Mouse (Mus musculus) heart, embryonic 13.5 days (tissue): ENCODE results near the gene Olfr592. TPM values are rescaled to one million over a fixed set of nuclear protein-coding genes. Genes with fewer than 3 reads are reported as not detected.
"Not testable (repeated sequence)": the region's sequence is repeated elsewhere in the genome, so short reads cannot be mapped to it uniquely, and the experiment has no call there.

Experiments
- ATAC-seq: fragments of 200-750 bp; cut with Nextera tagmentation; 2 replicates; pipeline ENCODE4 v1.8.0; 2017; ENCODE audit warnings: moderate TSS enrichment; ENCODE audit not compliant: insufficient number of reproducible peaks, low FRiP score, low TSS enrichment; ENCODE audit errors: extremely low read depth
- H3K27ac ChIP-seq: fragments of 300-500 bp; sonication (generic); replicated peaks from 2 replicates; pipeline ENCODE4 v1.5.1; 2015; ENCODE audit warnings: moderate library complexity, mild to moderate bottlenecking, inconsistent platforms
- H3K27me3 ChIP-seq: fragments of 300-500 bp; sonication (generic); replicated peaks from 2 replicates; pipeline ENCODE4 v1.6.1; 2015; ENCODE audit warnings: mild to moderate bottlenecking, inconsistent platforms
- H3K36me3 ChIP-seq: fragments of 300-500 bp; sonication (generic); 2 replicates; pipeline ENCODE4 v1.6.1; 2015; ENCODE audit warnings: mild to moderate bottlenecking, inconsistent platforms
- H3K4me1 ChIP-seq: fragments of 300-500 bp; sonication (generic); 2 replicates; pipeline ENCODE4 v1.6.1; 2015; ENCODE audit warnings: inconsistent platforms
- H3K4me2 ChIP-seq: fragments of 300-500 bp; sonication (generic); 2 replicates; pipeline ENCODE4 v1.6.1; 2015; ENCODE audit warnings: inconsistent platforms, mild to moderate bottlenecking, moderate library complexity
- H3K4me3 ChIP-seq: fragments of 300-500 bp; sonication (generic); 2 replicates; pipeline ENCODE4 v1.5.1; 2015; ENCODE audit warnings: moderate library complexity, mild to moderate bottlenecking, inconsistent platforms
- H3K9ac ChIP-seq: fragments of 300-500 bp; sonication (generic); 2 replicates; pipeline ENCODE4 v1.6.1; 2015; ENCODE audit warnings: inconsistent platforms, mild to moderate bottlenecking, moderate library complexity
- H3K9me3 ChIP-seq: fragments of 300-500 bp; sonication (generic); 2 replicates; pipeline ENCODE4 v1.6.1; 2016; ENCODE audit warnings: inconsistent platforms
- WGBS: fragments of 180-500 bp; shearing (Covaris S2); methylation state at CpG from one replicate; pipeline ENCODE4 v1.1.7; 2015; ENCODE audit warnings: mixed read lengths; 5-methylcytosine and 5-hydroxymethylcytosine counted together
- polyA plus RNA-seq: library from polyadenylated mRNA; unstranded; fragments of >200 nt; fragmentation: Nextera tagmentation; extraction: Ambion mirVana; gene quantifications from 2 replicates; pipeline ENCODE4 v1.2.1, GENCODE M21; 2015

Olfr592 gene
- not detected in 2 replicates for polyA plus RNA-seq

GRCm38 (mm10) chr7:103184503-103184902, at the start of gene Olfr592:
TSS of gene Olfr592 (plus strand) at chr7:103184803.
- H3K4me1 ChIP-seq, H3K36me3 ChIP-seq, ATAC-seq, H3K4me3 ChIP-seq, H3K27me3 ChIP-seq, H3K9ac ChIP-seq, H3K27ac ChIP-seq, H3K4me2 ChIP-seq: not testable (repeated sequence)
- H3K9me3 ChIP-seq: peaks cover 14% of the 10 kb centered on the region
- 48% methylated on average over 1 of the region's 1 CpGs for WGBS

GRCm38 (mm10) chr7:103140579-103140978, 44.0 kb upstream of the Olfr592 start, which contains the start of gene Olfr588-ps1:
TSS of gene Olfr588-ps1 (plus strand) at chr7:103140879.
- no peaks in the 10 kb centered on the region for H3K9me3 ChIP-seq
- ATAC-seq: no peak

GRCm38 (mm10) chr7:103156256-103156655, 28.3 kb upstream of the Olfr592 start, which contains the start of gene Olfr589:
TSS of gene Olfr589 (minus strand) at chr7:103156356.
- Histone ChIP-seq H3K4me3 (no peak within 1 kb of the TSS), H3K9me3 (no peaks in the 10 kb centered on the region), H3K4me1 (no peaks in the 10 kb centered on the region), H3K27ac (no peak within 1 kb of the TSS), H3K36me3 (no peaks in the 10 kb centered on the region), H3K9ac (no peak within 1 kb of the TSS), H3K27me3 (no peaks in the 10 kb centered on the region), H3K4me2 (no peak within 1 kb of the TSS)
- no peak for ATAC-seq
- WGBS: 59% methylated on average over 2 of the region's 2 CpGs

More at GRCm38 (mm10) chr7:103140579-103140978, 44.0 kb upstream of the Olfr592 start, which contains the start of gene Olfr588-ps1:
- no peaks in the 10 kb centered on the region for H3K27me3 ChIP-seq
- no peaks in the 10 kb centered on the region for H3K36me3 ChIP-seq
- H3K4me1 ChIP-seq: no peaks in the 10 kb centered on the region
- no peak within 1 kb of the TSS for H3K4me3 ChIP-seq
- H3K4me2 ChIP-seq: no peak within 1 kb of the TSS
- H3K27ac ChIP-seq: no peak within 1 kb of the TSS
- H3K9ac ChIP-seq: no peak within 1 kb of the TSS
- 69% methylated on average over 1 of the region's 1 CpGs for WGBS

- no peak overlapping the region for H3K27ac ChIP-seq
- H3K4me1 ChIP-seq: no peaks in the 10 kb centered on the region
- no peaks in the 10 kb centered on the region for H3K36me3 ChIP-seq
- ATAC-seq: no peak
- no peak overlapping the region for H3K4me3 ChIP-seq
- no peak overlapping the region for H3K4me2 ChIP-seq
- no peak overlapping the region for H3K9ac ChIP-seq
- 70% methylated on average over 5 of the region's 5 CpGs for WGBS
- H3K27me3 ChIP-seq: no peaks in the 10 kb centered on the region
- 0 out of 2 replicates have a peak, but pooled peaks cover 7% of the 10 kb centered on the region for H3K9me3 ChIP-seq
Observed at GRCm38 (mm10) chr7:103169697-103170096, 14.9 kb upstream of the Olfr592 start.

GRCm38 (mm10) chr7:103178240-103178639, 6.4 kb upstream of the Olfr592 start, which contains the start of gene Olfr591:
TSS of gene Olfr591 (minus strand) at chr7:103178340.
- peaks cover 11% of the 10 kb centered on the region for H3K9me3 ChIP-seq
- ATAC-seq: no peak
- H3K4me1 ChIP-seq: no peaks in the 10 kb centered on the region
- WGBS: 56% methylated on average over 1 of the region's 1 CpGs
- H3K4me2 ChIP-seq: no peak within 1 kb of the TSS
- H3K9ac ChIP-seq: no peak within 1 kb of the TSS
- H3K27ac ChIP-seq: no peak within 1 kb of the TSS
- H3K36me3 ChIP-seq: no peaks in the 10 kb centered on the region
- H3K4me3 ChIP-seq: no peak within 1 kb of the TSS
- no peaks in the 10 kb centered on the region for H3K27me3 ChIP-seq

GRCm38 (mm10) chr7:103211562-103211961, 27.0 kb downstream of the Olfr592 start, which contains the start of gene Olfr593:
TSS of gene Olfr593 (plus strand) at chr7:103211862.
- no peaks in the 10 kb centered on the region for H3K36me3 ChIP-seq
- no peak for ATAC-seq
- no peak within 1 kb of the TSS for H3K27ac ChIP-seq
- 71% methylated on average over 1 of the region's 1 CpGs for WGBS
- no peak within 1 kb of the TSS for H3K9ac ChIP-seq
- no peaks in the 10 kb centered on the region for H3K9me3 ChIP-seq
- H3K4me1 ChIP-seq: no peaks in the 10 kb centered on the region
- H3K4me2 ChIP-seq: no peak within 1 kb of the TSS
- H3K27me3 ChIP-seq: no peaks in the 10 kb centered on the region
- H3K4me3 ChIP-seq: no peak within 1 kb of the TSS

- H3K27me3 ChIP-seq, H3K4me3 ChIP-seq, H3K36me3 ChIP-seq, H3K9ac ChIP-seq, H3K4me2 ChIP-seq, H3K4me1 ChIP-seq, H3K27ac ChIP-seq, H3K9me3 ChIP-seq, ATAC-seq: not testable (repeated sequence)
- 78% methylated on average over 5 of the region's 5 CpGs for WGBS
Observed at GRCm38 (mm10) chr7:103212050-103212449, 27.4 kb downstream of the Olfr592 start.

GRCm38 (mm10) chr7:103216696-103217095, 32.1 kb downstream of the Olfr592 start, which contains the start of gene Olfr594:
TSS of gene Olfr594 (plus strand) at chr7:103216996.
- Histone ChIP-seq H3K4me3 (no peak within 1 kb of the TSS), H3K4me1 (no peaks in the 10 kb centered on the region), H3K9me3 (no peaks in the 10 kb centered on the region), H3K9ac (no peak within 1 kb of the TSS), H3K4me2 (no peak within 1 kb of the TSS), H3K27ac (no peak within 1 kb of the TSS), H3K27me3 (no peaks in the 10 kb centered on the region), H3K36me3 (no peaks in the 10 kb centered on the region)
- no peak for ATAC-seq

Other genes starting within 250 kb of the Olfr592 start
- not detected in 2 replicates for gene Olfr573-ps1, start 242.2 kb upstream of the Olfr592 start, polyA plus RNA-seq
- not detected in 2 replicates for gene Olfr574, start 236.3 kb upstream of the Olfr592 start, polyA plus RNA-seq
- gene Olfr575, start 226.0 kb upstream of the Olfr592 start, polyA plus RNA-seq: not detected in 2 replicates
- gene Olfr576, start 222.1 kb upstream of the Olfr592 start, polyA plus RNA-seq: not detected in 2 replicates
- gene Olfr577, start 208.9 kb upstream of the Olfr592 start, polyA plus RNA-seq: not detected in 2 replicates
- gene Olfr578, start 195.5 kb upstream of the Olfr592 start, polyA plus RNA-seq: not detected in 2 replicates
- gene Olfr582, start 146.8 kb upstream of the Olfr592 start, polyA plus RNA-seq: not detected in 2 replicates
- not detected in 2 replicates for gene Olfr583, start 133.5 kb upstream of the Olfr592 start, polyA plus RNA-seq
- not detected in 2 replicates for gene Olfr584, start 102.9 kb upstream of the Olfr592 start, polyA plus RNA-seq
- not detected in 2 replicates for gene Olfr585, start 87.1 kb upstream of the Olfr592 start, polyA plus RNA-seq
- not detected in 2 replicates for gene Olfr586, start 59.2 kb upstream of the Olfr592 start, polyA plus RNA-seq
- gene Olfr588-ps1, start 43.9 kb upstream of the Olfr592 start, polyA plus RNA-seq: not detected in 2 replicates
- not detected in 2 replicates for gene Olfr589, start 28.4 kb upstream of the Olfr592 start, polyA plus RNA-seq
- not detected in 2 replicates for gene Olfr591, start 6.5 kb upstream of the Olfr592 start, polyA plus RNA-seq
- not detected in 2 replicates for gene Olfr593, start 27.1 kb downstream of the Olfr592 start, polyA plus RNA-seq
- not detected in 2 replicates for gene Olfr594, start 32.2 kb downstream of the Olfr592 start, polyA plus RNA-seq
- gene Usp17ld, start 67.7 kb downstream of the Olfr592 start, polyA plus RNA-seq: not detected in 2 replicates
- not detected in 2 replicates for gene Olfr596, start 120.8 kb downstream of the Olfr592 start, polyA plus RNA-seq
- not detected in 2 replicates for gene Olfr597, start 131.5 kb downstream of the Olfr592 start, polyA plus RNA-seq
- not detected in 2 replicates for gene Olfr598, start 138.8 kb downstream of the Olfr592 start, polyA plus RNA-seq
- gene Olfr599, start 151.1 kb downstream of the Olfr592 start, polyA plus RNA-seq: not detected in 2 replicates
- gene Olfr600, start 164.9 kb downstream of the Olfr592 start, polyA plus RNA-seq: not detected in 2 replicates
- gene Olfr601, start 177.9 kb downstream of the Olfr592 start, polyA plus RNA-seq: not detected in 2 replicates
- gene Olfr603, start 201.4 kb downstream of the Olfr592 start, polyA plus RNA-seq: not detected in 2 replicates
- gene Usp17lc, start 230.3 kb downstream of the Olfr592 start, polyA plus RNA-seq: not detected in 2 replicates